Mouse (Mus musculus) large intestine, adult 2 months (tissue): ENCODE data around the gene Pard3b. TPM values are rescaled to one million over a fixed set of nuclear protein-coding genes. Genes with fewer than 3 reads are reported as not detected.

Experiments
- DNase-seq: peaks from one replicate; pipeline ENCODE4 v3.0.0-alpha.2; 2012; ENCODE audit warnings: low read depth, low spot score
- WGBS: fragments of 180-500 bp; shearing (Covaris S2); methylation state at CpG from one replicate; pipeline ENCODE4 v1.1.7; 2018; 5-methylcytosine and 5-hydroxymethylcytosine counted together
- polyA plus RNA-seq: library from polyadenylated mRNA; depleted of rRNA; stranded (reverse); fragments of >200 nt; gene quantifications from 2 replicates; pipeline ENCODE4 v1.2.3, GENCODE M21; 2012

Pard3b gene
- polyA plus RNA-seq, 1 experiment, result 1.9 TPM

- WGBS, result 90% methylated on average over 7 of the region's 7 CpGs
- no peak for DNase-seq
Observed at GRCm38 (mm10) chr1:62053167-62053638, 414.6 kb downstream of the Pard3b start.

DNA sequence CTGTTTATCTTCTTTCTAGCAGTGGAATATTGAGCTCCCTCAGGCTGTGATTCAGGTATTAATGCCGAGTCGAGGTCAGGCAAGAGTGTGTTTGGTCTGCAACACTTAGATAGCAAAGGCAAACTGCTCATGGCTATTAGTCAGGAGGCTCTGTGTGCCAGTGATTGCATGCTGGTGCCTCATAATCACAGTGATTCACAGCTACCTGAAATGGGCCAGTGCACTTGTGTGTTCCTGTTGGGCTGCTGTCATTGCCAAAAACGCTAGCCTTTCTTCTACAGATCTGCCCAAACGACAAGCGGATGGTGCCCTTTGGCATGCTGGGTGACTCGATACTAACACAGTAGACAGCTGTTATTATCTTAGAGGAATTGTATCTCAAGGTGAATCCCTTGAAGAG, 416.7 kb downstream of the Pard3b start:
- no peak for DNase-seq
- WGBS, result 73% methylated on average over 6 of the region's 6 CpGs

DNA sequence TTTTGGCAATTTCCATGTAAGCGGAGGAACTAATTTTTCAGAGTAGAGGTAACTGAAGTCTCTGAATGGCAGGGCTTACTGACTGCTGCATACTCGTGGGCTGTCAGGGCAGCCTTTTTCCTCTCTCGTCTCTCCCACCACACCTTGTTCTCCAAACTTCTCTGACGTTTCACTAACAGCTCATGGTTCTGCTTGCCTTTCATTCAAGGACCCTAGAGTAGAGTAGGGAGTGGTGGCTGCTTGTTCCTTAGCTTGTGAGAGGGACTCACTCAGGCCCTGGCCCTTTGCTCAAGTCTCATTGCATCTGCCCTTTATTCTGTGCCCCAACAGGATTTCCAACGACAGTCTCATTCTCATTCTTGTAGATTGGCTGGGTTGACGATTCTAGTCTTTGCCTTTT, 432.0 kb downstream of the Pard3b start:
- no peak for DNase-seq

GRCm38 (mm10) chr1:62071139-62071538, 432.5 kb downstream of the Pard3b start:
- no peak for DNase-seq
- 38% methylated on average over 7 of the region's 7 CpGs for WGBS

More for the DNA sequence above, 432.0 kb downstream of the Pard3b start:
- 82% methylated on average over 6 of the region's 6 CpGs for WGBS

DNA sequence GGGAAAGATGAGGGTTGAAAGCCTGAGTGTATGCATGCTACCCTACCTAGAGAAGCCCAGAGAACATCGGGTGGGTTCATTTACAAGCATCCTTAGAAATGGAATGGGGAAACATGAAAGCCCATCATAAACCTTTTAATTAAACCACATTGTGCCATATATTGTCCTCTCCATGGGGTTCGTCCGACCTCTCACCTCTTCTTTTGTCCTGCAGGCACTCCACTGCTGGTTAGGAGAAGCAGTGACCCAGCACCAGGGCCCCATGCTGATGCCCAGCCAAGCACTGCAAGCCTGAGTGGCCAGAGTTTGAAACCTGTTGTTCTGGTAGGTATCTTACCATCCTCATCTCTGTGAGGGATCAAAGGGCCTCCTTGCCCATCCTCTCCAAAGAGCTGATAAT, 437.5 kb downstream of the Pard3b start:
- no peak for DNase-seq
- WGBS, result 92% methylated on average over 3 of the region's 3 CpGs

DNA sequence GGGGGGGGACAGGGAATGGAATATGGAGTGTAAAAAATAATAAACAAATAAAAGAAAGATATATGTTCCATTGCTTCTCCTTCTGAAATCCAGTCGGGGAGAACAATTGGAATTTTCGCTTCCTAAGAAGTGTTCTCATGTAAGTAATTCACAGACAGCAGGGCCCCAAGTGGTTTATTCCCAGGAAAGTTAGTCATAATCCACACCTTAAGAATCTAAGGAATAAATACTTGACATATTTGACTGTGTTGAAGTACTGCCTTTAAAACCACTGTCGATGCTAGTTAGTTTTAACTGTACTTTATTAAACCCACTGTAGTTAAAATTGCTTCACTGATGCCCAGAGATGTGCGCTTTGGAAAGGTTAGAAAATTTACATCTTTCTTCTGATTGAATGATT, 442.5 kb downstream of the Pard3b start:
- no peak for DNase-seq
- WGBS, result 91% methylated on average over 4 of the region's 4 CpGs

DNA sequence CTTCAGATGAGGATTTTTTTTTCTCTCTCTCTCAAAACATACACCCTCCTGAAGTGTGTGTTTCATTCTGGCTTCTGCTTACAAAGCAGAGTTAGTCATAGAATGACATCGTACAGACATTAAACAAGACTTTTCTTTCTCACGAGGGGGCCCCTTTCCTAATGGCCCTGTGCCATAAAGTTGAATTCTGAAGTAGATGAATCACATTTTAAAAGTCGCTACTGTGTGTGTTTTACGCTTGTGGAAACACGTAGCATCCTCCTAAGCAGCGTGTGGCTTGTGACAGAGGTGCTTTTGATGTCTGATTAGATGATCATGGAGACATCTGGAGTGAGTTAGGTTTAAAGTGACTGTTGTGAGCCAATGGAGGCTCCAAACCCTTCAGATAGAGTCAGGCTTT, 447.4 kb downstream of the Pard3b start:
- WGBS, result 39% methylated on average over 6 of the region's 6 CpGs
- no peak for DNase-seq

DNA sequence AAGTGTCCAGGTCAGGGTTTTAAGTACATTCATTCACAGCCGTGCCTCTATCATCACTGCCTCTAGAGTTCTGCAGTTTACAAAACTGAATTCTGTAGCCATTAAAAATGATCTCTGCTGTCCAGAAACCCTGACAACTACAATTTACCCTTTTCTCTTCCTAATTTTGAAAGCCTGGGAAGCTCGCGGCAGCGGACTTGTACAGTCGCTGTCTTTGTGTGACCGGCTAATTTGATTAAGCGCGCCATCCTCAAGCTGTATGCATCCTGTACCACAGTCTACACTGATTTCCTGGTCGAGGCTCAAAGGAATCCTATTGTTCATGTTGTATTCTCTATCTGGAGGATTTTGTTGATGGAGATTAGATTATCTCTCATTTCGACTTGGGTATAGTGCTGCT, 448.8 kb downstream of the Pard3b start:
- DNase-seq, result no peak
- WGBS, result 89% methylated on average over 10 of the region's 10 CpGs

- WGBS, result 82% methylated on average over 7 of the region's 7 CpGs
- no peak for DNase-seq
Observed at GRCm38 (mm10) chr1:62094885-62095284, 456.3 kb downstream of the Pard3b start.

DNA sequence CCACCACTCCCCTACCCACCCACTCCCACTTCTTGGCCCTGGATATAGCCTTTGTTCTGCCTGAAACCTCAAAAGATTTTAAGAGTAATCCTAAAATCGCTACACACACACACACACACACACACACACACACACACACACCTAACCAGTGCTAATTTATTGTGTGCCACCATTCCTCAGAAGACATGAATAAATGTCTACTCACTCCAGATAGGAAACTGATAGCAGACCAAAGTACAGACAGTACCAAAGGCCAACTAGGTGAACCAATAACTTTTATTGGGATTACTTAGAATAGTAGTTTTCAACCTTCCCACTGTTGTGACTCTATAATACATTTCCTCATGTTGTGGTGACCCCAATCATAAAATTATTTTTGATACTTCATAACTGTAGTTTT, 483.8 kb downstream of the Pard3b start:
- 70% methylated on average over 1 of the region's 1 CpGs for WGBS
- no peak for DNase-seq

DNA sequence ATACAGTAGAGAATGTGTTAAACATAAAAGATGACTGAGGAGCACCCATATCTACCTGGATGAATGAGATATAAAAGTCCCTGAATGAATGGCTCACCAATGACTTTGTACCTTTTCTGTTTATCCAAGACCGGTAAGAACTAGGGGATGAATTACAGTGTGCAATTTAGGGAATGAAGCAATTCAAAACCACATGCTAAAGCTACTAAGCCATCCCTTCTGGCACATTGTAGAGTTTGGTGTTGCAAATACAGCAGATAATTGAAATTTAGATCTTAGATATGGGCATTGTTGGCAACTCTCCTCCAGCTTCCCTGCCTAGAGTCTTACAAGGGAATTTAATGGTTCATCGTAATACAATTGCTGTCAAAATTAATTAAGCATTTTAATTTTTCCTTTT, 490.6 kb downstream of the Pard3b start:
- DNase-seq, result no peak
- WGBS, result 57% methylated on average over 2 of the region's 2 CpGs

DNA sequence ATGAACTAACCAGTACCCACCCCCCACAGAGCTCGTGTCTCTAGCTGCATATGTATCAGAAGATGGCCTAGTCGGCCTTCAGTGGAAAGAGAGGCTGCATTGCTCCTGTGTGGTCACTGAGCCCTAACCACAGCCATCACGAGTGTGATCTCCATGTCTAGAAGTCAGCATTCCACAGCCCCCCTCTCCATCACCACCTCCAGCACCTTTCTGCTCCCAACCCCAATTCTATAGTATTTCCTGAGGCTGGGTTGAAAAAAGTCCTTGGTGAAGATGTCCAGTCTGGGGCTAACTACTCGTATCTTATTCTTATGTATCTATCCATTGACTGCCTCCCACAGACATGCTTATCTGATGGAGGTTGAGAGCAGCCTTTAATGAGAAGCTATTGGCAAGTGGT, 509.5 kb downstream of the Pard3b start:
- WGBS, result 92% methylated on average over 4 of the region's 4 CpGs
- DNase-seq, result no peak

DNA sequence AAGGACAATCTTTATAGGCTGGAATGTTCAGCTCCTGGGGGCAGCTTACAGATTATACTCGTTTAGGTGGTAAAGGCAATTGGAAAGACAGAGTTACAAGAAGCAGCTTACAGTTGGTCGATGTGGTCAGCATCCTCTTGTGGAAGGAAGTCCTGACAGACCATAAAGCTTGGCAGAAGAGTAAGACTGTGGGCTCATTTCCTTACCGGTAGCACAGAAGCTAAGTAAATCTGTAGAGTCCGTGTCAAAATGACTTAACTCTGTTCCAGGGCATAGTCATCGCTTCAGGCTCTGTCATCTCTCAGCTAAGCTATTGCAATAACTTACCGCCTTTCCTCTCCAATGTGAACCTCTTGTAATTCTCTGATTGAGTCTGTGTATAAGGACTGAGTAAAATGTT, 510.2 kb downstream of the Pard3b start:
- WGBS, result 83% methylated on average over 6 of the region's 6 CpGs
- DNase-seq, result no peak

- 76% methylated on average over 1 of the region's 1 CpGs for WGBS
- DNase-seq, result no peak
Observed at GRCm38 (mm10) chr1:62155970-62156369, 517.3 kb downstream of the Pard3b start.

DNA sequence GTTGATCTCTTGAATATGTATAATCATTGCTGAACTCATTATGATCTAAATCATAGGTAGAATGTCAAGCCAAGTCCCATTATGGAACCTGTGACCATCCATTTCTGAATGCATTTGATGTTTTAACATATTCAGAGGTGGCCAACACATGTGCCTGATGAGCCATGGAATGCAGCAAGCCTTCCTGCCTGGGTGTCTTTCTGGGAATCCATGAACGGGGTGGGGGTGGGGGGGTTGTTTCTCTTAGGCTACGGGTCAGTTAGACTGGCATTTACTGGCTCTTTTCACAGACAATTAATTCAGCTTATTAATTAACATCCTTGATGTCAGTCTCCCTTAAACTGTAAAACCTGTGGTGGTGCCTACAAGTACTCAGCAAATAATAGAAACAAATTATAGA, 521.0 kb downstream of the Pard3b start:
- DNase-seq, result no peak
- WGBS, result 87% methylated on average over 2 of the region's 2 CpGs

- WGBS, result 24% methylated on average over 1 of the region's 1 CpGs
- DNase-seq, result no peak
Observed at GRCm38 (mm10) chr1:62175013-62175640, 536.5 kb downstream of the Pard3b start.

DNA sequence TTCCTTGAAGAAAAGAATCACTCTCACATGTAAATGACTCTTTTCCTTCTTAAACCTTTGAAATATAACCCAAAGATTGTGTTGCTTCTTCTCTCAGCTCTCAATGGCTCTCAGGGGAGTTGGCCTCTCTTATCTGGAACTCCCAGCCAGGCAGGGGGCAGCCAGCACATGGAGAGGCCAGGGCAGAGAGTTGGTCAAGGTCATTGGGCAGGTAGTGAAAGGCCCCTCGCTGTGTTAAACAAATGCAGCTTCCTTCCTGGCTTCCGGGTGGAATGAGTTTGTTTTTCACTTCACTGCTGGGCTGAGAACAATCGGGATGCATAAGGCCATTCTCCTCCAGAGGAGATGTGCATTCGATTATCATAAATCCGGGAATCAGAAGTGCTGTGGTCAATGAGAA, 543.0 kb downstream of the Pard3b start:
- DNase-seq, result no peak
- WGBS, result 32% methylated on average over 5 of the region's 5 CpGs

- WGBS, result 26% methylated on average over 3 of the region's 3 CpGs
- DNase-seq, result no peak
Observed at GRCm38 (mm10) chr1:62182634-62183033, 544.0 kb downstream of the Pard3b start.

- DNase-seq, result no peak
- WGBS, result 84% methylated on average over 1 of the region's 1 CpGs
Observed at GRCm38 (mm10) chr1:62190786-62191185, 552.2 kb downstream of the Pard3b start.

DNA sequence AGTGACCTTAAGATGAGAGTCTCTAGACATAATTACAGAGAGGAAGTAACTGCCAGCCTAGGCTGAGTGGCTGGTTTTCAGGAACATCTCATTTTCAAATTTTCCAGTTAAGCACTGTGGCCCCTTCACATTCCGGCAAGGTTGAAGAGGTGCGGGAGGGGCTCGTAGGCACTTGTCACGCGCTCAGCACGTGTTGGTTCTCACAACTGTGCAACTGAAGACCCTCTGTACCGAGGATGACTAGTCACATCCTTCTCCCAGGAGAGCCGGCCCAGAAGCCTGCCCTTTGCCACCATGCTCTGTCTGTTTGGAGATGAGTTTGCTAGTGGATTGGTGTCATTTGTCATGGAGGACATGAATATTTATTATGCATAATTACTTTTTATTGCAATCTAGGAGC, 558.9 kb downstream of the Pard3b start:
- DNase-seq, result no peak
- 88% methylated on average over 8 of the region's 8 CpGs for WGBS

DNA sequence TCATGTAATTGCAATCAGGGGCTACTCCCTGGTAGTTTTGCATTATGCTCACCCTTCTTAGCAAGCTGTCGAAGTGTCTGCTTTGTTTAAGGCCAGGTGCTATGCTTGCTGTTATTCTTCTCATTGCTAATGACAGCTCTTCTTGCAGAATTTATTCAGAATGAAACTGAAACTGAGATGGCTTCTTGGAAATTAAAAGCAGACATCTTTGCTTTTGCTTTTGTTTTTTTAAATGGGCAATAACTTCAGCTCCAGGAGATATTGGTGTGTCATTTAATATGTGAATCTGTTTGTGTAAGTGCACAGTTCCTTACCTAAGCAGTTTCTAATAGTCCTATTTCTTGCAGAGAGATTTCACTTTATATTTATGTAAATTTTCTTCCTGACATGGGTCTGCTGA, 562.3 kb downstream of the Pard3b start:
- no peak for DNase-seq
- 69% methylated on average over 1 of the region's 1 CpGs for WGBS

- WGBS, result 68% methylated on average over 2 of the region's 2 CpGs
- no peak for DNase-seq
Observed at GRCm38 (mm10) chr1:62201686-62202257, 563.1 kb downstream of the Pard3b start.
